Mouse (Mus musculus) ES-Bruce4 (cell line): ENCODE results near the gene Tbl1xr1. TPM values are rescaled to one million over a fixed set of nuclear protein-coding genes. Genes with fewer than 3 reads are reported as not detected.

Source experiments
- H3K27ac ChIP-seq: 2 replicates; pipeline ENCODE4 v1.5.1; 2012; ENCODE audit warnings: low read length, inconsistent platforms; ENCODE audit not compliant: insufficient read depth
- H3K27me3 ChIP-seq: 2 replicates; pipeline ENCODE4 v1.6.1; 2012; ENCODE audit warnings: mild to moderate bottlenecking, low read length, inconsistent platforms; ENCODE audit not compliant: control insufficient read depth, poor library complexity, insufficient read depth, severe bottlenecking
- H3K36me3 ChIP-seq: 2 replicates; pipeline ENCODE4 v1.6.1; 2012; ENCODE audit warnings: inconsistent platforms, mild to moderate bottlenecking, low read length, moderate library complexity; ENCODE audit not compliant: control insufficient read depth, poor library complexity, insufficient read depth, severe bottlenecking
- H3K4me1 ChIP-seq: one replicate; pipeline ENCODE4 v1.8.1; 2011; ENCODE audit warnings: low read length; ENCODE audit not compliant: control insufficient read depth, insufficient read depth
- H3K4me3 ChIP-seq: 2 replicates; pipeline ENCODE4 v1.5.1; 2011; ENCODE audit warnings: low read depth, mild to moderate bottlenecking, low read length
- H3K9ac ChIP-seq: 2 replicates; pipeline ENCODE4 v1.6.1; 2012; ENCODE audit warnings: low read depth, mild to moderate bottlenecking, inconsistent platforms; ENCODE audit not compliant: poor library complexity, severe bottlenecking
- H3K9me3 ChIP-seq: replicated peaks from 2 replicates; pipeline ENCODE4 v1.6.1; 2012; ENCODE audit warnings: mild to moderate bottlenecking, low read length, inconsistent platforms; ENCODE audit not compliant: control insufficient read depth, poor library complexity, insufficient read depth, severe bottlenecking
- CTCF ChIP-seq: IDR thresholded peaks from one replicate; pipeline ENCODE4 v1.8.1; 2011; ENCODE audit warnings: low read depth, low read length
- EP300 ChIP-seq: IDR thresholded peaks from 2 replicates; pipeline ENCODE4 v1.6.1; 2011; ENCODE audit warnings: low read depth, low read length; ENCODE audit not compliant: insufficient read depth
- POLR2A ChIP-seq: IDR thresholded peaks from one replicate; pipeline ENCODE4 v1.8.1; 2011; ENCODE audit warnings: low read length; ENCODE audit not compliant: insufficient read depth
- polyA plus RNA-seq: library from polyadenylated mRNA; stranded (reverse); fragments of >200 nt; gene quantifications from 2 replicates; pipeline ENCODE4 v1.2.4, GENCODE M21; 2011; ENCODE audit warnings: low read depth; ENCODE audit not compliant: missing spikeins, insufficient read depth, insufficient read length

Tbl1xr1 gene
- polyA plus RNA-seq, 1 experiment: 64.4 TPM

- H3K36me3 ChIP-seq: 0 out of 2 replicates have a peak, but pooled peaks cover 2% of the 10 kb centered on the region
- no peak overlapping the region for H3K9ac ChIP-seq
- H3K4me1 ChIP-seq: peaks cover 6% of the 10 kb centered on the region
- H3K27me3 ChIP-seq: no peaks in the 10 kb centered on the region
- TF ChIP-seq EP300: 0 out of 2 replicates have a peak, but pooled peaks have one; percentile 9
- TF ChIP-seq CTCF: no peak
- peak overlapping the region; percentile 49; the same call in 1 of the 2 replicates for H3K27ac ChIP-seq
- H3K9me3 ChIP-seq: no peaks in the 10 kb centered on the region
- H3K4me3 ChIP-seq: no peak overlapping the region
These were observed 8.0 kb downstream of the Tbl1xr1 start for GRCm38 (mm10) chr3:22084222-22084996.

- H3K4me3 ChIP-seq: no peak overlapping the region
- H3K9ac ChIP-seq: no peak overlapping the region
- no peak for TF ChIP-seq POLR2A
- no peak for TF ChIP-seq EP300
- TF ChIP-seq CTCF: no peak
- no peaks in the 10 kb centered on the region for H3K9me3 ChIP-seq
- H3K27me3 ChIP-seq: no peaks in the 10 kb centered on the region
- peaks cover 7% of the 10 kb centered on the region for H3K36me3 ChIP-seq
- H3K4me1 ChIP-seq: peaks cover 2% of the 10 kb centered on the region
- H3K27ac ChIP-seq: no peak overlapping the region
These were observed 13.4 kb downstream of the Tbl1xr1 start for GRCm38 (mm10) chr3:22089825-22090224.

- Histone ChIP-seq H3K4me3 (no peak overlapping the region), H3K27ac (no peak overlapping the region), H3K9ac (no peak overlapping the region), H3K4me1 (peaks cover 2% of the 10 kb centered on the region), H3K36me3 (peaks cover 7% of the 10 kb centered on the region), H3K9me3 (no peaks in the 10 kb centered on the region), H3K27me3 (no peaks in the 10 kb centered on the region)
- TF ChIP-seq EP300: no peak
- TF ChIP-seq POLR2A: no peak
- no peak for TF ChIP-seq CTCF
These were observed 14.2 kb downstream of the Tbl1xr1 start for GRCm38 (mm10) chr3:22090431-22091265.

- Histone ChIP-seq H3K4me1 (peaks cover 5% of the 10 kb centered on the region), H3K27me3 (no peaks in the 10 kb centered on the region), H3K9ac (no peak overlapping the region), H3K27ac (no peak overlapping the region), H3K4me3 (no peak overlapping the region), H3K9me3 (no peaks in the 10 kb centered on the region), H3K36me3 (peaks cover 7% of the 10 kb centered on the region)
- TF ChIP-seq CTCF (no peak), POLR2A (no peak), EP300 (no peak)
These were observed 14.8 kb downstream of the Tbl1xr1 start for GRCm38 (mm10) chr3:22091266-22091550.

- no peak overlapping the region for H3K9ac ChIP-seq
- peaks cover 7% of the 10 kb centered on the region for H3K36me3 ChIP-seq
- peaks cover 5% of the 10 kb centered on the region for H3K4me1 ChIP-seq
- TF ChIP-seq EP300 (no peak), POLR2A (no peak)
- H3K27ac ChIP-seq: no peak overlapping the region
- H3K9me3 ChIP-seq: no peaks in the 10 kb centered on the region
- H3K27me3 ChIP-seq: no peaks in the 10 kb centered on the region
- H3K4me3 ChIP-seq: no peak overlapping the region
These were observed 15.2 kb downstream of the Tbl1xr1 start for GRCm38 (mm10) chr3:22091681-22092080.

- Histone ChIP-seq H3K9me3 (no peaks in the 10 kb centered on the region), H3K9ac (no peak overlapping the region), H3K27me3 (no peaks in the 10 kb centered on the region), H3K27ac (no peak overlapping the region), H3K36me3 (peaks cover 7% of the 10 kb centered on the region), H3K4me1 (peaks cover 5% of the 10 kb centered on the region), H3K4me3 (no peak overlapping the region)
- TF ChIP-seq EP300 (no peak), CTCF (no peak)
These were observed 16.3 kb downstream of the Tbl1xr1 start for GRCm38 (mm10) chr3:22092784-22093183.
